Mouse (Mus musculus) ES-Bruce4 (cell line): ENCODE data around the gene Cfap44.

ENCODE experiments used
- CTCF ChIP-seq: IDR thresholded peaks from one replicate; pipeline ENCODE4 v1.8.1; 2011; ENCODE audit warnings: low read depth, low read length
- POLR2A ChIP-seq: IDR thresholded peaks from one replicate; pipeline ENCODE4 v1.8.1; 2011; ENCODE audit warnings: low read length; ENCODE audit not compliant: insufficient read depth

GRCm38 (mm10) chr16:44492706-44493105, 98.1 kb downstream of the Cfap44 start:
- TF ChIP-seq CTCF (no peak), POLR2A (no peak)
